Mouse (Mus musculus) layer of hippocampus, postnatal 36 days (tissue): Measurements from ENCODE around the gene Prss27. TPM values are rescaled to one million over a fixed set of nuclear protein-coding genes. Genes with fewer than 3 reads are reported as not detected.

Experiments used
- microRNA-seq, 2 experiments: library from miRNA; unstranded; fragments of <30 nt; microRNA quantifications; one replicate each; pipeline ENCODE4 v1.2.0; 2021
- total RNA-seq, 2 experiments: library from RNA; stranded (reverse); gene quantifications; 2 replicates each; pipeline ENCODE4 v1.2.3; 2021

The Prss27 gene
- total RNA-seq, 2 experiments from 2014 or later: not detected

Small RNAs within 50 kb of the gene (microRNA-seq; reads per million reads assigned to microRNA genes)
- gene Gm27700: 0 reads per million in 2 experiments

Other genes starting within 250 kb of the Prss27 start
- gene Srrm2, start 247.6 kb upstream of the Prss27 start, total RNA-seq: 100 to 1,000 TPM; 563 to 606 TPM
- 100 to 1,000 TPM; 356 to 383 TPM for gene Elob, start 209.0 kb upstream of the Prss27 start, total RNA-seq
- not detected for gene Prss33, start 202.1 kb upstream of the Prss27 start, total RNA-seq
- not detected for gene Prss32, start 194.3 kb upstream of the Prss27 start, total RNA-seq
- gene Prss41, start 194.0 kb upstream of the Prss27 start, total RNA-seq: 1 to 10 TPM; 2.0 to 2.1 TPM
- not detected for gene Prss21, start 170.1 kb upstream of the Prss27 start, total RNA-seq
- not detected for gene Dcpp1, start 157.3 kb upstream of the Prss27 start, total RNA-seq
- not detected for gene Dcpp2, start 157.3 kb upstream of the Prss27 start, total RNA-seq
- not detected for gene Dcpp3, start 120.7 kb upstream of the Prss27 start, total RNA-seq
- not detected for gene Sbp, start 96.5 kb upstream of the Prss27 start, total RNA-seq
- not detected for gene Sbpl, start 82.9 kb upstream of the Prss27 start, total RNA-seq
- not detected for gene Prss30, start 57.6 kb upstream of the Prss27 start, total RNA-seq
- not detected for gene Prss22, start 40.0 kb upstream of the Prss27 start, total RNA-seq
- 10 to 100 TPM; 28.5 to 30.1 TPM for gene Kctd5, start 35.3 kb downstream of the Prss27 start, total RNA-seq
- 100 to 1,000 TPM; 104 to 105 TPM for gene Pdpk1, start 112.8 kb downstream of the Prss27 start, total RNA-seq
- 10 to 100 TPM; 36.1 to 39.4 TPM for gene Amdhd2, start 125.6 kb downstream of the Prss27 start, total RNA-seq
- gene Atp6v0c, start 131.6 kb downstream of the Prss27 start, total RNA-seq: 1,000 to 10,000 TPM; 1,151 to 1,277 TPM
- gene Tbc1d24, start 167.4 kb downstream of the Prss27 start, total RNA-seq: 10 to 100 TPM; 60.9 to 64.6 TPM
- 1 to 10 TPM; 8.0 to 9.9 TPM for gene Ntn3, start 171.4 kb downstream of the Prss27 start, total RNA-seq
- gene Tedc2, start 182.7 kb downstream of the Prss27 start, total RNA-seq: 1 to 10 TPM; 8.3 to 9.3 TPM
- 1 to 10 TPM; 4.9 to 6.1 TPM for gene Ccnf, start 213.3 kb downstream of the Prss27 start, total RNA-seq